Mouse (Mus musculus): ENCODE data around the gene Adgrl3. TPM values are rescaled to one million over a fixed set of nuclear protein-coding genes. Genes with fewer than 3 reads are reported as not detected.

Adgrl3 gene
- total RNA-seq, 2 experiments from 2014 or later: not detected

GRCm38 (mm10) chr5:81347571-81347970, 327.6 kb downstream of the Adgrl3 start:
- ATAC-seq (replicated peaks; ENCODE audit: low FRiP score, poor library complexity, severe bottlenecking): no peak

- no peak for ATAC-seq (replicated peaks; ENCODE audit: low FRiP score, poor library complexity, severe bottlenecking)
Measured at GRCm38 (mm10) chr5:81359560-81359959, 339.6 kb downstream of the Adgrl3 start.

- ATAC-seq (replicated peaks; ENCODE audit: low FRiP score, poor library complexity, severe bottlenecking): no peak
Measured at GRCm38 (mm10) chr5:81364198-81364643, 344.3 kb downstream of the Adgrl3 start.

- no peak for ATAC-seq (replicated peaks; ENCODE audit: low FRiP score, poor library complexity, severe bottlenecking)
Measured at GRCm38 (mm10) chr5:81365250-81365649, 345.3 kb downstream of the Adgrl3 start.

GRCm38 (mm10) chr5:81370126-81370850, 350.4 kb downstream of the Adgrl3 start:
- no peak for ATAC-seq (replicated peaks; ENCODE audit: low FRiP score, poor library complexity, severe bottlenecking)

- no peak for ATAC-seq (replicated peaks; ENCODE audit: low FRiP score, poor library complexity, severe bottlenecking)
Measured at GRCm38 (mm10) chr5:81375992-81376391, 356.1 kb downstream of the Adgrl3 start.

- no peak for ATAC-seq (replicated peaks; ENCODE audit: low FRiP score, poor library complexity, severe bottlenecking)
Measured at GRCm38 (mm10) chr5:81405582-81406143, 385.7 kb downstream of the Adgrl3 start.

- ATAC-seq (replicated peaks; ENCODE audit: low FRiP score, poor library complexity, severe bottlenecking): no peak
Measured at GRCm38 (mm10) chr5:81417326-81417725, 397.4 kb downstream of the Adgrl3 start.

- no peak for ATAC-seq (replicated peaks; ENCODE audit: low FRiP score, poor library complexity, severe bottlenecking)
Measured at GRCm38 (mm10) chr5:81427393-81427792, 407.5 kb downstream of the Adgrl3 start.

GRCm38 (mm10) chr5:81436375-81436774, 416.4 kb downstream of the Adgrl3 start:
- ATAC-seq (replicated peaks; ENCODE audit: low FRiP score, poor library complexity, severe bottlenecking): no peak

GRCm38 (mm10) chr5:81442150-81442549, 422.2 kb downstream of the Adgrl3 start:
- no peak for ATAC-seq (replicated peaks; ENCODE audit: low FRiP score, poor library complexity, severe bottlenecking)

GRCm38 (mm10) chr5:81465971-81466370, 446.0 kb downstream of the Adgrl3 start:
- no peak for ATAC-seq (replicated peaks; ENCODE audit: low FRiP score, poor library complexity, severe bottlenecking)

- no peak for ATAC-seq (replicated peaks; ENCODE audit: low FRiP score, poor library complexity, severe bottlenecking)
Measured at GRCm38 (mm10) chr5:81474681-81475080, 454.7 kb downstream of the Adgrl3 start.

- ATAC-seq (replicated peaks; ENCODE audit: low FRiP score, poor library complexity, severe bottlenecking): no peak
Measured at GRCm38 (mm10) chr5:81475406-81475805, 455.5 kb downstream of the Adgrl3 start.

- no peak for ATAC-seq (replicated peaks; ENCODE audit: low FRiP score, poor library complexity, severe bottlenecking)
Measured at GRCm38 (mm10) chr5:81475971-81476606, 456.2 kb downstream of the Adgrl3 start.

GRCm38 (mm10) chr5:81480911-81481310, 461.0 kb downstream of the Adgrl3 start:
- ATAC-seq (replicated peaks; ENCODE audit: low FRiP score, poor library complexity, severe bottlenecking): no peak

GRCm38 (mm10) chr5:81483890-81484289, 464.0 kb downstream of the Adgrl3 start:
- ATAC-seq (replicated peaks; ENCODE audit: low FRiP score, poor library complexity, severe bottlenecking): no peak

GRCm38 (mm10) chr5:81501076-81501475, 481.1 kb downstream of the Adgrl3 start:
- ATAC-seq (replicated peaks; ENCODE audit: low FRiP score, poor library complexity, severe bottlenecking): no peak

GRCm38 (mm10) chr5:81518720-81519496, 499.0 kb downstream of the Adgrl3 start:
- ATAC-seq (replicated peaks; ENCODE audit: low FRiP score, poor library complexity, severe bottlenecking): no peak

Measured in erythroblast, adult 5-6 weeks (primary cell).